Mouse (Mus musculus): ENCODE data around the gene Creb3l2. TPM values are rescaled to one million over a fixed set of nuclear protein-coding genes. Genes with fewer than 3 reads are reported as not detected.
"Not testable (repeated sequence)": the region's sequence is repeated elsewhere in the genome, so short reads cannot be mapped to it uniquely, and the experiment has no call there.

Creb3l2 gene
- polyA plus RNA-seq, 1 experiment from 2014 or later, result 33.1 TPM

- ATAC-seq (ENCODE audit: insufficient read depth) (no peak), DNase-seq (peak; percentile 58)
- Histone ChIP-seq H3K9ac (no peak overlapping the region), H3K27me3 (ENCODE audit: insufficient read depth, low read length) (no peaks in the 10 kb centered on the region), H3K4me2 (no peak overlapping the region), H3K9me3 (ENCODE audit: low read depth, low read length) (no peaks in the 10 kb centered on the region), H3K4me1 (ENCODE audit: insufficient read depth) (no peaks in the 10 kb centered on the region), H3K36me3 (ENCODE audit: insufficient read depth) (no peaks in the 10 kb centered on the region), H3K4me3 (ENCODE audit: low read depth, low read length) (no peak overlapping the region), H3K27ac (ENCODE audit: low read depth) (no peak overlapping the region)
- TF ChIP-seq CTCF (IDR thresholded peaks at IDR 0.05; ENCODE audit: low read depth), result peak; percentile 42
- WGBS, result 82% methylated on average over 4 of the region's 4 CpGs
Measured at GRCm38 (mm10) chr6:37473674-37474342, 31.9 kb upstream of the Creb3l2 start.

- ATAC-seq (ENCODE audit: insufficient read depth) (no peak), DNase-seq (no peak)
- 67% methylated on average over 4 of the region's 4 CpGs for WGBS
- no peak overlapping the region for H3K4me2 ChIP-seq
- TF ChIP-seq CTCF (IDR thresholded peaks at IDR 0.05; ENCODE audit: low read depth), result no peak
- H3K9me3 ChIP-seq (ENCODE audit: low read depth, low read length), result no peaks in the 10 kb centered on the region
- no peak overlapping the region for H3K27ac ChIP-seq (ENCODE audit: low read depth)
- H3K27me3 ChIP-seq (ENCODE audit: insufficient read depth, low read length), result no peaks in the 10 kb centered on the region
- no peaks in the 10 kb centered on the region for H3K4me1 ChIP-seq (ENCODE audit: insufficient read depth)
- H3K9ac ChIP-seq, result no peak overlapping the region
- H3K4me3 ChIP-seq (ENCODE audit: low read depth, low read length), result no peak overlapping the region
- H3K36me3 ChIP-seq (ENCODE audit: insufficient read depth), result no peaks in the 10 kb centered on the region
Measured at GRCm38 (mm10) chr6:37470216-37470615, 28.3 kb upstream of the Creb3l2 start.

- no peak for TF ChIP-seq CTCF (IDR thresholded peaks at IDR 0.05; ENCODE audit: low read depth)
- no peak overlapping the region for H3K9ac ChIP-seq
- H3K27ac ChIP-seq (ENCODE audit: low read depth), result no peak overlapping the region
- no peaks in the 10 kb centered on the region for H3K4me1 ChIP-seq (ENCODE audit: insufficient read depth)
- no peaks in the 10 kb centered on the region for H3K27me3 ChIP-seq (ENCODE audit: insufficient read depth, low read length)
- no peaks in the 10 kb centered on the region for H3K9me3 ChIP-seq (ENCODE audit: low read depth, low read length)
- DNase-seq (no peak), ATAC-seq (ENCODE audit: insufficient read depth) (no peak)
- no peak overlapping the region for H3K4me3 ChIP-seq (ENCODE audit: low read depth, low read length)
- WGBS, result 62% methylated on average over 5 of the region's 5 CpGs
- H3K4me2 ChIP-seq, result no peak overlapping the region
- H3K36me3 ChIP-seq (ENCODE audit: insufficient read depth), result no peaks in the 10 kb centered on the region
Measured at GRCm38 (mm10) chr6:37465847-37466246, 23.9 kb upstream of the Creb3l2 start.

DNA sequence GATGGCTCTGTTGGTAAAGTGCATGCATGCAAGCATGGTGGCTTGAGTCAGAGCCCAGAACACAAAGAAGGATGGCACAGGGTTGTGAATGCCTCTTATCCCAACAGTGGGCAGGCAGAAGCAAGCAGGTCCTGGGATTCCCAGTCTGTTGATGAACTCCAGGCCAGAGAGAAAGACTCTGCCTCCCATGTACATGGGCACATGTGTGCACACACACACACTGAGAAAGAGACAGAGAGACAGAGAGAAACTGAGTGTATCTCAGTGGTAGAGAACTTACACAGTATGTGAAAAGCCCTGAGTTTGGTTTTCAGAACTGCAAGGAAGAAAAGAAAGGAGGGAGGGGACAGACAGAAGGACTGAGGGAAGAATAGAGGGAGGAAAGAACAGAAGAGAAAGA is 23.4 kb upstream of the Creb3l2 start:
- TF ChIP-seq CTCF (IDR thresholded peaks at IDR 0.05; ENCODE audit: low read depth), result no peak
- no peaks in the 10 kb centered on the region for H3K9me3 ChIP-seq (ENCODE audit: low read depth, low read length)
- no peak overlapping the region for H3K27ac ChIP-seq (ENCODE audit: low read depth)
- H3K4me2 ChIP-seq, result no peak overlapping the region
- no peak overlapping the region for H3K4me3 ChIP-seq (ENCODE audit: low read depth, low read length)
- H3K36me3 ChIP-seq (ENCODE audit: insufficient read depth), result no peaks in the 10 kb centered on the region
- H3K4me1 ChIP-seq (ENCODE audit: insufficient read depth), result no peaks in the 10 kb centered on the region
- H3K9ac ChIP-seq, result no peak overlapping the region
- DNase-seq (no peak), ATAC-seq (ENCODE audit: insufficient read depth) (no peak)
- H3K27me3 ChIP-seq (ENCODE audit: insufficient read depth, low read length), result no peaks in the 10 kb centered on the region

DNA sequence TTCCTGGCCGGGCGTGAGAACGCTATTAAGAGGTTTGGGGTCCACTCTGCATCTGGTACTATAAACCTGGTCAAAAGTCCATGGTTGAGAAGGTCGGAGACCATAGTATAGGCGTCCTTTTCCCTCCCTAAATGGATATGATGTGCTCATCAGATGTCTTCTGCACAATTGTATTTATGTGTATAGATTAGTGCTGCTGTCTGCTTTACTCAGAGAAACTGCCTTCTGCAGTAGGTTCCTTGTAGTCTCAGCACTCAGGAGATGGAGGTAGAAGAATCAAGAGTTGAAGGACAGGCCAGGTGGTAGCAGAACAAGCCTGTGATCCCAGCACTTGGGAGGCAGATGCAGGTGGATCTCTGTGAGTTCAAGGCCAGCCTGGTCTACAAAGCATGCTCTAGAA is 22.6 kb upstream of the Creb3l2 start:
- Histone ChIP-seq H3K27me3 (ENCODE audit: insufficient read depth, low read length) (no peaks in the 10 kb centered on the region), H3K4me1 (ENCODE audit: insufficient read depth) (no peaks in the 10 kb centered on the region), H3K9ac (peak overlapping the region; percentile 32; the same call in 1 of the 2 replicates), H3K4me3 (ENCODE audit: low read depth, low read length) (peak overlapping the region; percentile 42), H3K27ac (ENCODE audit: low read depth) (no peak overlapping the region), H3K9me3 (ENCODE audit: low read depth, low read length) (no peaks in the 10 kb centered on the region), H3K4me2 (peak overlapping the region; percentile 59), H3K36me3 (ENCODE audit: insufficient read depth) (no peaks in the 10 kb centered on the region)
- no peak for TF ChIP-seq CTCF (IDR thresholded peaks at IDR 0.05; ENCODE audit: low read depth)
- WGBS, result 3% methylated on average over 5 of the region's 5 CpGs
- ATAC-seq (ENCODE audit: insufficient read depth) (peak; percentile 49; the same call in 1 of the 2 replicates), DNase-seq (peak; percentile 23)

DNA sequence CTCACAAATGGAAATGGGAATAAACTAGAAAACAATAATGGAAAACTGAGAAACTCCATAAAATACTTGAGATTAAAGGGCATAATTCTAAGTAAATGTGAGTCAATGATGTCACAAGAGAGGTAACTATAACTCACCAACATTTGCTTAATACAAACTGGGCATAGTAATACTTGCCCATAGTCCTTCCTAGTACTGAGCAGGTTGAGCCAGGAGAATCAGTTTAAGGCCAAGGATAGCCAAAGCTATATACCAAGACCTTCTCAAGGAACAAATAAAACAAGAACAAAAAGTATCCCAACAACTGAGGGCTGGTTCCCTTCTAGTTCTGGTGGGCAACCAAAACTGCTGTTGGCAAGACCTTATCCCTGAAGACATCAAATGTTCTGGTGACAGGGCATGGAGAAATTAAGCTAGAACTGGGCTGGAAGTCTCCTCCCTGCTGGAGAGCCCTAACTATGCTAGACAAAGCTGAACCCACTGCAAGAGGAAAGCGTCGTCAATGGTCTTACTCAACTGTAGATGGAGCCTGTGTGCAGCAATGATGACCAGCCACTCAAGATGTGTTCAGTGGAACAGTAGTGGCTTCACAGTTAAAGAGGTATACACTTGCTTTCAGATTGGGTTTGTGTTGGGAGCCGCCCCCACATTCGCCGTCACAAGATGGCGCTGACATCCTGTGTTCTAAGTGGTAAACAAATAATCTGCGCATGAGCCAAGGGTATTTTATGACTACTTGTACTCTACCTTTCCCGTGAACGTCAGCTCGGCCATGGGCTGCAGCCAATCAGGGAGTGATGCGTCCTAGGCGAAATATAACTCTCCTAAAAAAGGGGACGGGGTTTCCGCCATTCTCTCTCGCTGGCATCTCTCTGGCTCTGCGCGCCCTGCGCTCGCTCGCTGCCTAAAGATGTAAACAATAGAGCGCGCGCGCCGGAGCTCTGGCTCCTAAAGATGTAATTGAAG is 21.9 kb upstream of the Creb3l2 start:
- H3K9me3 ChIP-seq (ENCODE audit: low read depth, low read length); H3K36me3 ChIP-seq (ENCODE audit: insufficient read depth); H3K27me3 ChIP-seq (ENCODE audit: insufficient read depth, low read length); H3K4me1 ChIP-seq (ENCODE audit: insufficient read depth); H3K9ac ChIP-seq; H3K27ac ChIP-seq (ENCODE audit: low read depth): not testable (repeated sequence)
- Histone ChIP-seq H3K4me3 (ENCODE audit: low read depth, low read length) (peak overlapping the region; percentile 42), H3K4me2 (peak overlapping the region; percentile 59)
- TF ChIP-seq CTCF (IDR thresholded peaks at IDR 0.05; ENCODE audit: low read depth), result peak; percentile 57
- peak; percentile 98 for ATAC-seq (ENCODE audit: insufficient read depth)
- under 1% methylated on average over 6 of the region's 25 CpGs for WGBS
- peak; percentile 86 for DNase-seq

DNA sequence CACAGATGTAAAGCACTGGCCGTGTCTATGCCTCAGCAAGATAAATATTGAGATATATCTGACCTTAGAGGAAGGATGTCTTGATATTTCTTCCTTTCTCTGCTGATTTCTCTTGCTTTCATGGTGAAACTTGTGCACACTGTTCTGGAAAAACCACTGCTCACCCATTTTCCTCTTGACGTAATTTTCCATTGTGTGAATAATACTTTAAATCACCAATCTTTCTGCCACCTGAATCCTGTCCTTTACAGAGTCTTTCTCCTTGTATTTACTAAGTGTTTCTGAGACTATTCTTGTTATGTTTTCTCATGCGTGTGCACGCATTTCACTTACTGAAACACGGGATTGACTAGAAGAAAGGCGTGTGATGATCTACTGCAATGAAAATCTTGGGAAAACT is 18.7 kb upstream of the Creb3l2 start:
- 75% methylated on average over 6 of the region's 6 CpGs for WGBS
- no peak overlapping the region for H3K27ac ChIP-seq (ENCODE audit: low read depth)
- no peaks in the 10 kb centered on the region for H3K36me3 ChIP-seq (ENCODE audit: insufficient read depth)
- H3K9ac ChIP-seq, result no peak overlapping the region
- no peak overlapping the region for H3K4me2 ChIP-seq
- no peaks in the 10 kb centered on the region for H3K9me3 ChIP-seq (ENCODE audit: low read depth, low read length)
- DNase-seq (no peak), ATAC-seq (ENCODE audit: insufficient read depth) (no peak)
- H3K27me3 ChIP-seq (ENCODE audit: insufficient read depth, low read length), result no peaks in the 10 kb centered on the region
- TF ChIP-seq CTCF (IDR thresholded peaks at IDR 0.05; ENCODE audit: low read depth), result no peak
- no peaks in the 10 kb centered on the region for H3K4me1 ChIP-seq (ENCODE audit: insufficient read depth)
- H3K4me3 ChIP-seq (ENCODE audit: low read depth, low read length), result no peak overlapping the region

- WGBS, result 35% methylated on average over 9 of the region's 9 CpGs
- DNase-seq; H3K4me2 ChIP-seq; H3K9me3 ChIP-seq (ENCODE audit: low read depth, low read length); H3K9ac ChIP-seq; ATAC-seq (ENCODE audit: insufficient read depth); H3K4me3 ChIP-seq (ENCODE audit: low read depth, low read length); H3K27ac ChIP-seq (ENCODE audit: low read depth); H3K36me3 ChIP-seq (ENCODE audit: insufficient read depth); H3K4me1 ChIP-seq (ENCODE audit: insufficient read depth); H3K27me3 ChIP-seq (ENCODE audit: insufficient read depth, low read length): not testable (repeated sequence)
Measured at GRCm38 (mm10) chr6:37459656-37460055, 17.7 kb upstream of the Creb3l2 start.

All from lung, embryonic 14.5 days (tissue).